Mouse (Mus musculus) thymus, adult 2 months (tissue): ENCODE data around the gene Efnb3. TPM values are rescaled to one million over a fixed set of nuclear protein-coding genes. Genes with fewer than 3 reads are reported as not detected.

ENCODE experiments used
- DNase-seq: peaks from one replicate; pipeline ENCODE4 v3.0.0; 2021
- H3K27ac ChIP-seq: fragments of 200-500 bp; 2 replicates; pipeline ENCODE4 v1.5.1; 2012; ENCODE audit warnings: low read length, control low read depth; ENCODE audit not compliant: control insufficient read depth, insufficient read depth
- H3K27me3 ChIP-seq: fragments of 200-500 bp; 2 replicates; pipeline ENCODE4 v1.6.1; 2012; ENCODE audit warnings: mild to moderate bottlenecking, low read length, moderate library complexity, mixed read lengths; ENCODE audit not compliant: control insufficient read depth, insufficient read depth
- H3K36me3 ChIP-seq: fragments of 200-500 bp; 2 replicates; pipeline ENCODE4 v1.6.1; 2012; ENCODE audit warnings: mild to moderate bottlenecking, low read length, moderate library complexity; ENCODE audit not compliant: control insufficient read depth, insufficient read depth
- H3K4me1 ChIP-seq: fragments of 200-500 bp; replicated peaks from 2 replicates; pipeline ENCODE4 v1.6.1; 2012; ENCODE audit warnings: low read length; ENCODE audit not compliant: control insufficient read depth, insufficient read depth
- H3K4me3 ChIP-seq: fragments of 200-500 bp; 2 replicates; pipeline ENCODE4 v1.5.1; 2012; ENCODE audit warnings: mild to moderate bottlenecking, low read length, control low read depth, moderate library complexity; ENCODE audit not compliant: control insufficient read depth, insufficient read depth
- CTCF ChIP-seq: fragments of 200-500 bp; IDR thresholded peaks from 2 replicates; pipeline ENCODE4 v1.5.1; 2012; ENCODE audit warnings: mild to moderate bottlenecking, control low read depth, low read length, moderate library complexity, borderline replicate concordance; ENCODE audit not compliant: control insufficient read depth, poor library complexity, insufficient read depth; ENCODE audit errors: extremely low read depth
- POLR2A ChIP-seq: fragments of 200-500 bp; IDR thresholded peaks from 2 replicates; pipeline ENCODE4 v1.6.1; 2012; ENCODE audit warnings: mild to moderate bottlenecking, low read length, control low read depth, moderate library complexity; ENCODE audit not compliant: control insufficient read depth, poor library complexity, insufficient read depth; ENCODE audit errors: extremely low read depth
- WGBS: fragments of 180-500 bp; shearing (Covaris S2); methylation state at CpG from one replicate; pipeline ENCODE4 v1.1.7; 2018; 5-methylcytosine and 5-hydroxymethylcytosine counted together
- polyA plus RNA-seq: library from polyadenylated mRNA; depleted of rRNA; stranded (reverse); fragments of >200 nt; gene quantifications from 2 replicates; pipeline ENCODE4 v1.2.3, GENCODE M21; 2012

Efnb3 gene
- polyA plus RNA-seq, 1 experiment = 8.7 TPM

GRCm38 (mm10) chr11:69604795-69605664, 45.0 kb upstream of the Efnb3 start:
- H3K4me1 ChIP-seq = peaks cover 17% of the 10 kb centered on the region
- H3K27ac ChIP-seq = no peak overlapping the region
- DNase-seq = no peak
- TF ChIP-seq CTCF = no peak
- TF ChIP-seq POLR2A = no peak
- peak overlapping the region; percentile 64 for H3K4me3 ChIP-seq
- WGBS = 2% methylated on average over 58 of the region's 73 CpGs
- peaks cover 6% of the 10 kb centered on the region; the same call in 1 of the 2 replicates for H3K27me3 ChIP-seq
- H3K36me3 ChIP-seq = no peaks in the 10 kb centered on the region

GRCm38 (mm10) chr11:69604347-69604746, 44.3 kb upstream of the Efnb3 start:
- Histone ChIP-seq H3K4me3 (no peak overlapping the region), H3K4me1 (peaks cover 17% of the 10 kb centered on the region), H3K27ac (no peak overlapping the region), H3K27me3 (peaks cover 6% of the 10 kb centered on the region; the same call in 1 of the 2 replicates), H3K36me3 (no peaks in the 10 kb centered on the region)
- no peak for DNase-seq
- TF ChIP-seq POLR2A = no peak
- no peak for TF ChIP-seq CTCF
- WGBS = 77% methylated on average over 3 of the region's 3 CpGs

GRCm38 (mm10) chr11:69603516-69603915, 43.5 kb upstream of the Efnb3 start:
- no peak for DNase-seq
- H3K27ac ChIP-seq = no peak overlapping the region
- no peaks in the 10 kb centered on the region for H3K36me3 ChIP-seq
- 84% methylated on average over 8 of the region's 8 CpGs for WGBS
- peaks cover 17% of the 10 kb centered on the region for H3K4me1 ChIP-seq
- no peak overlapping the region for H3K4me3 ChIP-seq
- no peak for TF ChIP-seq POLR2A
- no peak for TF ChIP-seq CTCF
- H3K27me3 ChIP-seq = peaks cover 6% of the 10 kb centered on the region; the same call in 1 of the 2 replicates

GRCm38 (mm10) chr11:69601768-69602167, 41.8 kb upstream of the Efnb3 start:
- H3K27me3 ChIP-seq = peaks cover 6% of the 10 kb centered on the region; the same call in 1 of the 2 replicates
- no peak for DNase-seq
- peaks cover 17% of the 10 kb centered on the region for H3K4me1 ChIP-seq
- H3K36me3 ChIP-seq = no peaks in the 10 kb centered on the region
- TF ChIP-seq CTCF (no peak), POLR2A (no peak)
- H3K27ac ChIP-seq = no peak overlapping the region
- no peak overlapping the region for H3K4me3 ChIP-seq
- WGBS = 93% methylated on average over 3 of the region's 3 CpGs

- H3K27ac ChIP-seq = no peak overlapping the region
- no peak for TF ChIP-seq POLR2A
- no peaks in the 10 kb centered on the region for H3K36me3 ChIP-seq
- 85% methylated on average over 6 of the region's 6 CpGs for WGBS
- peaks cover 6% of the 10 kb centered on the region; the same call in 1 of the 2 replicates for H3K27me3 ChIP-seq
- no peak overlapping the region for H3K4me3 ChIP-seq
- peaks cover 5% of the 10 kb centered on the region; the same call in 1 of the 2 replicates for H3K4me1 ChIP-seq
- DNase-seq = no peak
Observed at GRCm38 (mm10) chr11:69600098-69600497, 40.1 kb upstream of the Efnb3 start.

- Histone ChIP-seq H3K27ac (no peak overlapping the region), H3K4me3 (no peak overlapping the region), H3K4me1 (no peaks in the 10 kb centered on the region), H3K36me3 (no peaks in the 10 kb centered on the region), H3K27me3 (peaks cover 5% of the 10 kb centered on the region; the same call in 1 of the 2 replicates)
- TF ChIP-seq POLR2A = no peak
- no peak for TF ChIP-seq CTCF
- no peak for DNase-seq
- 22% methylated on average over 9 of the region's 9 CpGs for WGBS
Observed at GRCm38 (mm10) chr11:69599436-69599835, 39.4 kb upstream of the Efnb3 start.
